Mouse (Mus musculus) neutrophil, adult 83 days (primary cell): ENCODE data around the gene Nfxl1. TPM values are rescaled to one million over a fixed set of nuclear protein-coding genes. Genes with fewer than 3 reads are reported as not detected.

Source experiments
- total RNA-seq, 2 experiments: library from RNA; stranded (reverse); gene quantifications; one replicate each; pipeline ENCODE4 v1.2.4; 2023

Gene Nfxl1
- total RNA-seq = 10 to 100 TPM; 10.2 to 15.5 TPM

DNA sequence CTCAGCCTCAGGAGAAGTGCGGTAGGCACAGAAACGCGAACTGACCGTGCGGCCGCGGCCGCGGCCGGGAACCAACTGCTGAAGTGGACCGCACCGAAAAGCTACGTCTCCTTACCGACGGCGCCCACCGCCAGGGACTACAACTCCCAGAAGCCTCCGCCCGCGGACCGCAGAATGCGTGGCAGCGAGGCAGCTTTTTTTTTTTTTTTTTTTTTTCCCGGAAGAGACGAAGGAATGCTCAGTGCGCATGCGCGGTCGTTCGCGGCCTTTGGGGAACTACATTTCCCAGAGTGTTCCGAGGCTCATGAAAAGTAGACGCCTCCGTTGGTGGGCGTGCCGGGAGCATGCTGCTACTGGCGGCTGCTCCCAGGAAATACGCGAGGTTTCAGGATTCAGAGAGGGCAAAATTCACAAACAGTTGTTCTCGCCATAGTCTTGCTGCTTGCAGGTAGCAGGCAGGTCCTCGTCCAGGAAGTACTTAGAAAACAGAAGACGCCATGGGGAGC is at the start of gene Nfxl1:
Nfxl1 (minus strand) TSS at position 141 of the 506 bp plus-strand sequence.

GRCm38 (mm10) chr5:72587192-72587681 is 27.8 kb upstream of the Nfxl1 start, which contains the start of gene Gm5868:
TSS of gene Gm5868 (minus strand) at chr5:72587551.

GRCm38 (mm10) chr5:72580970-72581332 is 21.5 kb upstream of the Nfxl1 start, which contains the start of gene Zar1:
TSS of gene Zar1 (minus strand) at chr5:72581254.

GRCm38 (mm10) chr5:72503531-72504523 is 55.7 kb downstream of the Nfxl1 start, which contains the start of gene Corin:
TSS of gene Corin (minus strand) at chr5:72504473.

Other genes starting within 250 kb of the Nfxl1 start
- gene Corin, start 55.2 kb downstream of the Nfxl1 start, total RNA-seq = not detected
- not detected for gene Zar1, start 21.6 kb upstream of the Nfxl1 start, total RNA-seq
- not detected for gene Gm5868, start 27.9 kb upstream of the Nfxl1 start, total RNA-seq
- under 1 TPM in 1 of 2 experiments, not detected in 1; 0.18 TPM for gene Cnga1, start 84.6 kb upstream of the Nfxl1 start, total RNA-seq
- gene Nipal1, start 88.1 kb upstream of the Nfxl1 start, total RNA-seq = not detected
- gene Txk, start 193.1 kb upstream of the Nfxl1 start, total RNA-seq = 1 to 10 TPM in 1 of 2 experiments, under 1 TPM in 1; 0.75 to 1.1 TPM